Mouse (Mus musculus): ENCODE measurements at regions not wholly inside any gene's neighbourhood (a gene's known extent, or its start where the extent isn't known, plus 50 kb on each side); places are given as distances from the start of the nearest gene placed in this dataset.
A peak's percentile ranks its signal among the peaks of the same experiment; 100 is the strongest.
"Not testable (repeated sequence)": the region's sequence is repeated elsewhere in the genome, so short reads cannot be mapped to it uniquely, and the experiment has no call there.

DNA sequence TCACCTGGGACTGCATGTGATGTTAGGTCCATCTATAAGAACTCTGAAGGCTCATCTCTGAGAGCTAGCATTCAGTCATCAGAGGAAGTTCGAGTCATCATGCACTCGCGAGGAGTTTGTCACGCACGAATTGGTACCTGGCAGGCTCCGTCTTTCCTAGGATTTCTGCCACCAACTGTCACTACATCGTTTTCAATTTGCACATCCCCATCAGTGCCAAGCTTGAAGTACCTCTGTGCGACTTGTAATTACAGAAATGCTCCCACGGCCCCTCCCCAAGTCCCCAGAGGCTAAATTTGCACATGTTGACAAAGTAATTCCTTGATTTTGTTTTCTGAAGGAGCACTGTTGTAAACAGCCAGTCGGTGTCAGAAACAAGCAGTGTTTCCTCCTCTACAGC lies 372.2 kb upstream of the Id2 start:
- no peak for DNase-seq (ENCODE audit: low spot score in 2 of 2)

DNA sequence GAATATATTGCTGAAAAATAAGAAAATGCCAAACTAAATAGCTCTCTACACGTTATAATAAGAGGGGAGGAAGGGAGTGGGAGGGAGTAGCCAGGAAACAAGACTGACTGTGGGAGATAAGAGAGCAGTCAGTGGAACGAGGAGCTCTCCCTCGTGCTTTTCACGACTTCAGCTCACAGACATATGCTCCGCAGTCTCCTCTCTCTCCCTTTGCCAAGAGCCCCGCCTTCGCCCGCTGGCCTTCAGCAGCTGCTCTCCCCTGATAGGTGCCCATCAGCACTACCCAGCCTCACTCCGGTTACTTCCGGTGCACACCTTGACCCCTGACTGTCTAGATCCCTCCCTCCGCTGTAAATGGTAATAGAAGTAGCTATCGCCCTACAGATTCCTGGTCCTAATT lies 370.8 kb upstream of the Id2 start:
- DNase-seq (ENCODE audit: low spot score in 2 of 2), result no peak

DNA sequence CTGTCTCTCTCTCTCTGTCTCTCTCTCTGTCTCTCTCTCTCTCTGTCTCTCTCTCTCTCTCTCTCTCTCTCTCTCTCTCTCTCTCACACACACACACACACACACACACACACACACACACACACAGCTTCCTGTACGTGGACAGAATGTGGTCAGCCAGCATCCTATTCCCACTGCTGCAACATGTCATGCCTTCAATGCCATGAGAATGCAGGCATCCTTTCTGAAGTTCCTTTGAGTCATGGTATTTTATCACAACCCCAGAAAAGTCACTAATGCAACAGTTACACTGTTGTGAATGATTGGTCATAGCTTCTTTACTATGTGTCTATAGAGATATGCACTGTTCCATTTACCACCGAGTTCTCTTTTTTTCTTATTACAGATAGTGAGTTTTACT lies 365.8 kb upstream of the Id2 start:
- DNase-seq (ENCODE audit: low spot score in 2 of 2), result not testable (repeated sequence)

DNA sequence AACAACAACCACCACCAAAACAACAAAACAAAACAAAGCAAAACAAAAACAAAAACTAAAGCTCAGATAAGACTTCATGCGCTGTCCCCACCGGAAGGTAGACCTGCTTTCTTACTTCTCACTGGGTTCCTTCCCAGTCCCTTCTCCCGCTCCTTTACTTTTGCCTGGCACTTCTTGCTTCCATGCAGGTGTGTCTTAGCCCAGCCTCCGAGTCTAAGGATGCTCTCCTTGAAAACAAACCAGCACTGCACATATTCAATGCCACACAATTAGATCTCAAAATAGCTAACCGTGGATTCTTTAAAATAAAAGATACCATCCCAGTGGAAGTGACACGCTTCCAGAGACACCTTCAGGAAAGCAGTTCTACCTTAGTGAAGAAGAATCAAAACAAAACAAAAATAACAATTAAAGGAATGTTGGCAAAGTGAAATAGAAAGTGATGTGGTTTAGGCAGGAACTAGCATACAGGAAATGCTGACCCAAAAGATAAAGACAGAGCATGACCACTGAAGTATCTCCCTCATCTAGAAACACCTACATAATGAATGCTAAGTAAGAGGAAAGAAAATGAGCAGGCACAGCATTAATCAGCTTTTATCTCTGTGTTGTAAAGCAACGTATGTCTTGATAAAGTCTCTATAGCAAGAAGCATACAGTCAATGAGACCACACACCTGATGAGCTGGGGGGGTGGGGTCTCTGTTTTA lies 358.5 kb upstream of the Id2 start:
- DNase-seq (ENCODE audit: low spot score in 2 of 2), result no peak

DNA sequence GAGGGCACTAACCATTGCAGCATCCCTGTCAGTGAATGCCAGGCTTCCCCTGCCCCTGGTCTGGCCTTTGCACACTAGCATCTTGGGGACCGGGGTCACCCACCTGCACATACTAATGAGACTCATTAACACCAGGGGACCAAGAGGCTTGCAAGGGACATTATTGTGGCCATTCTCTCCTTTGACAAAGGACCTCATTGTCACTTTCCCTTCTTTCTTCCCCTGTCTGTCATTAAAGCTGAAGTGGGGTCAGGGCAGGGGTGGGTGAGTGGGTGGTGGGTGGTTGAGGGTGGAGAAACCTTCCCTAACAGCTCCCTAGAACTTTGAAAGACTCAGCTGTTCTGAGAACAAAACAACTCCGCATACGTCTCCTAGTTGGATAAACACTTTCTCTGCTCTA lies 356.4 kb upstream of the Id2 start:
- DNase-seq (ENCODE audit: low spot score in 2 of 2), result no peak

DNA sequence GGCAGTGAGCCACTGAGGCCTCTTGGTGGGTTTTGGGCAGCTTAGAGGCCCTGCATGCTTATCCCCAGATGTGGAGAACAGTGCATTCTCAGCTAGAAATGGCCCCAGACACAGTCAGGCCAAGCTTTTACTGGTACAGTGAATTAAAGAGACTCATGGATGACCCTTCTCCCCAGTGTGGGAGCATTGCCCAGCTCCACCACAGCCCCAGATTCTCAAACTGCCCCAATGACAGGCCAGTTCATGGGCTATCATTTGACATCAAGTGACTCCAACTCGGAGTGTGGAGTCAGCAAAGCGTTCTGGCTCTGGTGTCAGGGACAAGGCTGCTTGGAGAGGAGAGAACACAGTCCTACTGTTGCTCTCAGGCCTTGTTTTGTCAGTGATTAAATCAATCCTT lies 354.2 kb upstream of the Id2 start:
- DNase-seq (ENCODE audit: low spot score in 2 of 2), result no peak

DNA sequence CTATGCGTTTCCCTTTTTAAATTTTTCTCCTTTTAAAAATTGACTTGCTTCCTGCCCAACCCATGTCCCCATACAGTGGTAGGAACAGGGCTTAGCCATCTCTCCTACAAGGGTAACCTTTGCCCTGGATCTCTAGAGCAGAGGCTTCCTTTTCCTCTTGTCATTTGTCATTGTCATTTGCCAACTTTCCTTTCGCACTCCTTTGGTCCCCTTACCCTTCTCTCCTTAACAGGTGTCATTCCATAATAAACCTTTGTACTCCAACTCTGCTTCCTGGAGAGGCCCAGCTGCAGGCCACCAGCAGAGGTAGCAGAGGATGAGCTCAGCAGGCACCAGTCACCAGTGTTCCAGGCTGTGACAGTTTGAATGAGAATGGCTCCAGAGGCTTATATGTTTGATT lies 347.4 kb upstream of the Id2 start:
- DNase-seq (ENCODE audit: low spot score in 2 of 2), result no peak

DNA sequence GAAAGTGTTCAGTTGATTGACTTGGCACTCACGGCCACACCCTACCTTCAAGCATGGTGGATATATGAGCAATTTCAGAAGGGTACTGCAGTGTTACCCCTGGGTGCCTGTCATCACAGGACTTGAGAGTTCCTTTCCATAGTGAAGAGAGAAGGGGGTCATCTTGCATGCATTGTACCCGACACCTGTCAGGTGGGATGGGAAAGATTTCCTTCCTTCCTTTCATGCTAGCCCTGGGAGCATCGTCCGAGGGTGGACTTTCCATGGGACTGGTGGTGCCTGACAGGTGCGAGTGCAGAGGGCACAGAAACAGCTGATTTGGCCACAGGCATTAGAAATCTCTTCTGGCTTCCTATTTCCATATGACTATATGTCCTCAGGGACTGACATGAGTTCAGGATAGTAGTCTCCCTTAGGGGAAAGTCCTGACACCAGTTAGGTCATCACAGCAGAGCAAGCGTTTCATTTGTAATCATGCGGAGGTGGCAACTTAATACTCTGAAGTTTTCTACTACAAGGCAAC lies 342.1 kb upstream of the Id2 start:
- DNase-seq (ENCODE audit: low spot score in 2 of 2), result no peak

DNA sequence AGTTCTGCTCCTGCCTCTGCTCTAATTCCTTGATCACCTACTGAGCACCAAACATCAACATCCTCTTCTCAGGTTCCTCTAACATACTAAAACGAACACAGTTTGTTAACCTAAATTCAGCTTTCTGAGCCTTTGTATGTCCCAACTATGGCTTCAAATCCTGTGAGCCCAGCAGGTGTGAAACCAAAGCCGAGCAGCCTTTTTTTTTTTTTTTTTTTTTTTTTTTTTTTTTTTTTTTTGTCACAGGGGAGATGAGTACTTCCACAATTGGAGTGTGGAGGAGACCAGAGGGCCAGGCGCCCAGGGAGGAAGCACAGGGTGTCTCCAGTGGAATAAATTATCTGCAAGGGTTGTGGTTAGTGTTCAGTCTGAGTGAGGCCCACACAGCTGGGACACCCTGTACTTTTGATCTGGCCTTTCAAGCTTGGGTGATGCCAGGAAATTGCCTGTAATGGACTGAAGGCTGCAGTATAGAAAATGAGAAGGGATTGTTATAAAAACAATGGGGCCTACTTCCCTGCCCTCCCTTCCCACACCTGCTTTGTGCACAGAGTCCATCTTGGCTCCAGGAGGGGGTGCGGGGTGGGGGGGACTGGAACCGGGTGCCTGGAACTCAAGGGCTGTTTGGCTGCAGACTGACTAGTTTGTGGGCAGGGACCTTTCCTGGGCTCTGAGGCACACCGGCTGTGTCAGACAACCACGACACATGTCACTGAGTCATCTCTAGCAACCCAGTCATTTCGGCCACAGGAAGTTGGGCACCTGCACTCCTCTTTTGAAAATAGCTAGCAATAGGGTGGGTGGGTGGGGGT lies 341.5 kb upstream of the Id2 start:
- DNase-seq (ENCODE audit: low spot score in 2 of 2), result peak in 1 of 2 experiments; percentile 19

DNA sequence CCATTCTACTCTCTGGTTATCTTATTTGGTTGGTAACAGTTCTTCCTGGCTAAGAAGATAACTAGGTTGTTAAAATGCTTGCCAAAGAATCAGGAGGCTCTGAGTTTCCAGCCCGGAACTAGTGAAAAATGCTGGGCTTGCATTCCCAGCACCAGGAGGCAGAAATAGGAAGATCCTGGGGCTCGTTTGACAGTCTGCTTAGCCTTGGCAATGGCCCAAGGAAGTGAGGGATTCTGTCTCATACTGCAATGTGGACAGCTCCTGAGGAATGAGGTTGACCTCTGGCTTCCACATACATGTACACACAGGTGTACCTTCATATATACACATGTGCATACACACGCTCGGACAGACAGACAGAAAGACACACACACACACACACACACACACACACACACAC lies 340.6 kb upstream of the Id2 start:
- no peak for DNase-seq (ENCODE audit: low spot score in 2 of 2)

DNA sequence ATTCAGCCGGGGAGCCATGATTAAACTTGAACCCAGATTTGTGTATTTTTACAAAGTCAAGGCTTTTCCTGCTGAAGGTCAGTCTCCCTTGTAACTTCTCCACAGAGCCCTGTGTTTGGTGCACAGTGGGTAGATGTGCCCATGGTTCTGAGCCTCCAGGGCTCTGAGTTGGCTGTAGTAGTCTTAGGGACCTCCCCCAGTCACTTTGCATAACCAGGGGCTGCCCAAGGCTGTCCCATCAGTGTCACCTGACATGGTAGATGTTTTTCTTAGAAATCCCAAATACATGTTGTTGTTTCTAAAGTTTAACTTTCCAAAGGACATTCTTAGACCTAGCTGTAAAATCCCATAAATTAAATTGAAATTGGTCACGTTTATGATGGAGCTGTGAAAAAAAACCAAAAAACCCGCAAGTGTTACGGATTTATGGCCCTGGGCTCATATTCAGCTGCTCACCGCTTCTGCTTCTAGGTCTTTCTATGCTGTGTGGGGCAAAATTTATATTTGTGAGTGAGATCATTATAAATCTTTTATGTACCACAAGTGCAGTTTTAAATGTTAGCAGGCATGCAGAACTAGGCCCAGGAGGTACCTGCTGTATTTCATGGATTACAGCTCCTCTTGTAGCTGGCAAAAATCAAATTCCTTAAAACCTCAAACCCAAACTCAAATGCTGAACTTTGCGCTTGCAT lies 339.4 kb upstream of the Id2 start:
- DNase-seq (ENCODE audit: low spot score in 2 of 2), result no peak

DNA sequence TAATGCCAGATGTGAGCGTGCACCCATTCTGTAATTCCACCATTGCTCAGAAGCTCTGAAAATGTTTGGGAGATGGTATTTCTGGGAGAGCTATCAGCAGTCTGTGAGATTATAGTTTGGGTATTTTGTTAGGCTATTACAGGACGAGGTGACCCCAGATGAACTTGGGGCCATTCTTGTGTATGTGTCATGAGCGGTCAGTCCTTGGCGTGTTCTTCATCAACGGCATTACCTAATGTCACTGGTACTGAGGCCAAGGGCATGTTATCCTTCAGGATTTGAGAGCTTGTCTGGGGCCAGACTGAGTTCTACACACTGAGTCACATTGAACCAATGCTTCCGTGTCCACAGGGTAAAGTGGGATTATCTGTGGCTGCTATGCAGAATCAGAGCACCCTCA lies 335.9 kb upstream of the Id2 start:
- no peak for DNase-seq (ENCODE audit: low spot score in 2 of 2)

DNA sequence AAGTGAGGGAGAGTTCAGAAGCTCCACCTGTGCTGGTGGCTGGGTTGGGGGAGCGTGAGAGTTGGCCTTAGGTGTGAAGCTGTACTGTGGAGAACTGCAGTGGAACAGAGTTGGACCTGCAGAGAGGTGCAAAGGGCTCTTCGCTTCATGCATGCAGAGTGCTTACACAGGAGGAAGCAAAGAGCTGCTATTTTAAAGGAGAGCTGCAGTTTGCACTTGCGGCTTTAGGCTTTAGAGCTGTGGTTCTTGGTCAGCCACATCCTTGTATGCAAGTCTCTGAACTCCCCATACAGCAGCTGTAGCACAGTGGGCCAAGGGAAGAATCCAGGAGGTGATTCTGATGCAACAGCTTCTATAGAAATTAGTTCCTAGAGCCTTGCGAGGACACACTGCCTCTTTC lies 334.0 kb upstream of the Id2 start:
- peak; percentile 25 to 33 for DNase-seq (ENCODE audit: low spot score in 2 of 2)

DNA sequence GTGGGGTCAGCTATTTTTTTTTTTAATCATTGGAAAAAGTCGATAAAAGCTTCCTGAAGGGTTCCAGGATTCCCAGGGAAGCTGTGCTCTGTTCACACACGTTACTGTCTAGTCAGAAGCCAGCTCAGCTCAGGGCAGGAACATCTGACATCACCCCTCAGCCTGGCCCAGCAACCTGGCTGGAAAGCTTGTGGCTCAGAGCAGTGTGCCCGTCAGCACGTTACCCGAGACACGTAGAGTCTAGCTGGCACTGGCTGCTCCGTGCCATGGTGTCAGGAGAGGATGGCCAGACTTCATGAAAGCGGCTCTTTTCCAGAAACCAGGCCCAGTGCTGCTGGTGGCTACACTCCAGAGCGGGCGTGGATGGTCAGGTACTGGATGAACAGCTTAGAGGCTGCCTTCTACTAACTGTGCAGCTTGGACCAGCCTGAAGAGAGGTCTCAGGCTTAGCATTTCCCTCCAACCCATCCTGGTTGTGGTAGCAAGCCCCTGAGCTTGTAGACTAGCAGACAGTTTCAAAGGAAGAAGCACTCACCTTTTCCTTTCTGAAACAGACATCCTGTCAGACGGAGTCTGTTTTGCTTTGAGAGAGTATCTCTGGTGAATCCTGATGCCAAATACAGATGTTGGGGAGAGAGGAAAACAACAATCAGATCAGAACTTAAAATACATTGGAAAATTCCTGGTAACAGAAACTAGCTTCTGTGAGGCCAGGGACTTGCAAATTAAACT lies 331.1 kb upstream of the Id2 start:
- DNase-seq (ENCODE audit: low spot score in 2 of 2), result no peak

DNA sequence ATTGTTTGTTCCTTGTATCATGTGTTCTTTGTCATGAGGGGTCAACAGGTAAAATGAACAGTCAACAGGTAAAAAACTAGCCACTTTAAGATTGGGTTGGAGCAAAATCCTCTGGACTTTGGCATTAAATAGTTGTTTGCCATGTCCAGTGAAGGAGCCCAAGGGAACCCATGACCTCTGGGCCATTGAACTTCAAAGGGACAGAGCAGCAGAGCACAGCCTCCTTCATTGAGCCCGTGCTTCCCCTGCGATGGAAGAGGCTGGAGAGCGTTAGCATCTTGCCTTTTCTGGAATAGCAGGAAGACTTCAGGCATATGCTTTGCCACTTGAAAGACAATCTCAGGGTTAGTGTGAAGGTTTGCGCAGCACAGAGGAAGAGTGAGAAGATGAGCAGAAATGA lies 320.4 kb upstream of the Id2 start:
- no peak for DNase-seq (ENCODE audit: low spot score in 2 of 2)

DNA sequence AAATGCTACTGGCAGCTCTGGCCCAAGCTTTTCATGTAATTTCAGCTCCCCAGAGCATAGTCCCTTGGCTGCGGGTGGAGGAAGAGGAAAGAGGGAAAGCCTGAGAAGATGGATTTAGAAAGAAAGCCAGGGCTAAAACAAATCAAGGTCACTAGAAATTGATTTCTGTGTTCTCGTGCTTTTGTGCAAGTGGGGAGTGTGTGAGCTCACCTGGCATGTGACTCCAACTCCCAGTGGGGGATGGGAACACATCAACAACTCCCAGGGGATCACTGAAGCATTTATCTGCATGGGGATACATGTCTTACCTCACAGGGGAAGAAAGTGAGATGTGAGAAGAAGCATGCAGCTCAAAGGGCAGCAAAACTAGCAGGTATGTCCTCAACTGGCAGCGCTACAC lies 319.6 kb upstream of the Id2 start:
- no peak for DNase-seq (ENCODE audit: low spot score in 2 of 2)

DNA sequence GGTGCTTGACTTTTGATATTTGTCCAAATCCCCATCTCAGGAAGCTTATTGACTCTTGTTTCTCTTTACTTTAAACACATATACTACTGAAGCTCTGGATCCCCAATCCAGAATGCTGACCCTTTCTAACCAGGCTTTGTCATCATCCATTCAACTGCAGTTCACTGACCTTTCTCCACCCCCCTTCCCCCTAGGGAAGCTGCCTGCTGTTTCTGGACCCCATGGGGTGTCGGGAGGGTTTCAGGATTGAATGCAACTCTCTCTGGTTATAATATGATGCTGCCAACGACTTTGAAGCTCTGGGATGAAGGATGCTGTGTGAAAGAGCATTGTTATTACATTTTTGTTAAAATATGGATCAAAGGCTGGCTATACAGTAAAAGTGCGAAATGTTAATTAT lies 318.7 kb upstream of the Id2 start:
- DNase-seq (ENCODE audit: low spot score in 2 of 2), result no peak

DNA sequence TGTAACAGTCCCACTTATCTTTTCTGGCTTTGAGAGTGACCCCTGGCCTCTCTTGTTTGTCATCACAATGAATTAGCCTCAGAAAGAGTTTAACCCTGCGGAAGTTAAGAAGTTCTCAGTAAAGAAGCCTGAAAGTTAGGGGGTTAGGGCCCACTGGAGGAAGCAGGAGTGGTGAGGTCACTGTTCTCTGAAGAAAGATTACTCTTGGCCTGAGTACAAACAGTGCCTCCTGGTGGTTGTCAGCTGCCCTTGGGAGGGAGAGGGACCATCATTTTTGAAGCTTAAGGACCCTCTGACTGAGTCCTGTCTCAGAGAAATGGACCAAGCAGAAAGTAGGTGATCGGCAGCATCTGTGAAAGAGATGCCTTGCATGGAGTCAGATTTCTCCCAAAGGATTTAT lies 318.3 kb upstream of the Id2 start:
- peak; percentile 34 to 70 for DNase-seq (ENCODE audit: low spot score in 2 of 2)

DNA sequence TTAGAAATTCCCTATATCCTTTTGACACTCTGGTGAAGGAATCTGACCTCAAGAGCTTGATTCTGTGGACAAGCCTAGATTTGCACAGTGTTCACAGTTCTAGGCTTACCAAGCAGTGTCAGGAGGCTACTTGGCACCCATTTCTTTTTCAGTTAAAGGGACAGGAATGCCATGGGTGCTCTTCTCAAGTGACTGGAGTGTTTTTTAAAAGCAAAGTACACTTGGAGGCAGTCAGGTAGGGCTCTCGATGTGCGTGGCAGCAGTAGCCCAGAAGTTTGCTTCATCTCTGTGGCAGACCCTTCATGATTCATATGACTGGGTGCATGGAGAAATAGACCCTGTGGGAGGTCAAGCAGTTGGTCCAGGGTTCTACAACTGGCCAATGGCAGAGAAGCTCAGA lies 310.4 kb upstream of the Id2 start:
- DNase-seq (ENCODE audit: low spot score in 2 of 2), result no peak

DNA sequence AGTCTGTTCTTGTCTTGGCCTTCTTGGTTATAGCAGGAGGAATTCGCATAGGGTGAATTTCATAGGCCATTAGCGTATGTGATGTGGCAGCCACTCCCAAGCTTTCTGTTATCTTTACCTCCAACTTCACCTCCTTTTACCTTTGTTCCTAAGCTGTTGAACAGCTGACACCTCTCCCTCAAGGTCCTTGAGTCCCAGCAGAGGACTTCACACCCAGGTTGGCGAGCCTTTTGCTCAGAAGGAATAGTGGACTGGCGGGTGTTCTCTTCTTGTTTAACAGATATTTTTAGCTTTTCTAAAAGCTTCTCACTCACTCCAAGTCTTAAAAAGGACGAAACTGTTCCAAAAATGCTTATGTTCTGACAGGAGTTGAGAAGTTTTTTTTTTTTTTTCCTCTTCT lies 303.4 kb upstream of the Id2 start:
- DNase-seq (ENCODE audit: low spot score in 2 of 2), result no peak

DNA sequence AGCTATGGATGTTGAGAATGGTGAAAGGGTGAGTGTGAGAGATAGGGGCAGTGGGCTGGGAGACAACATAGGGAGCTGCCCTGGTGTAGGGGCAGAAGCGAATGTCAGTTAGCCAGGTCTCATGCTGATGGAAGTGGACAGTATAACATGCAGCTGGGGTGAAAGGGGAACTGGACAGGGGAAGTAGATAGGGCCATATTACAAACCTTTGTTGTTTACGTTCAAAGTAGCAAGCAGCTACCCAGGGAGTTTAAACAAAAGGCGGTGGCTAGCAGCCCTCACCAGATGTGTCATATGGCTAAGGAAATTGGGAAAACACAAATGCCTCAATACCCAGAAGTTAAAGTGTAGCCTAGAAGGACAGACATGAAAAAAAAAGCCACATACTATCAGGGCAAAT lies 301.8 kb upstream of the Id2 start:
- DNase-seq (ENCODE audit: low spot score in 2 of 2), result no peak

DNA sequence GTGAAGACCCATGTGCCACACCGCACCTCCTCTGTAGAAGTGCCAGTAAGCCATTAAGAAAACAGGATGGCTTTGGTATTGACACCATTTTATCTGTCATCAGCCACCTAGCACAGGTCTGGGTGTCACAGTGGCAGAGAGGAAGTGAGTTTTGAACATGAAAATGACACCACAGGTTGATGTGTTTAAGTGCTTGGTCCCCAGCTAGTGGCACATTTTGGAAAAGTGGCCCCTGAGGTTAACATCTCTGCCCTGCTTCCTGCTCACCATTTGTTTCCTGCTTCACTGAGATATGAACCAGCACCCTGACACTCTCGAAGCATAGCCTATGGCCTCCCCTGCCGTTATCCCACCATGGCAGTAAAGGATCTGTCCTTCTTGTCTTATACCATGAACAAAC lies 297.4 kb upstream of the Id2 start:
- no peak for DNase-seq (ENCODE audit: low spot score in 2 of 2)
